Mouse (Mus musculus) heart, postnatal 4 days (tissue): Measurements from ENCODE around the gene Gse1. TPM values are rescaled to one million over a fixed set of nuclear protein-coding genes. Genes with fewer than 3 reads are reported as not detected.

ENCODE experiments used
- DNase-seq: peaks from one replicate; pipeline ENCODE4 v3.0.0; 2021
- total RNA-seq, 2 experiments: library from RNA; stranded (reverse); gene quantifications; 2 replicates each; pipeline ENCODE4 v1.2.3; 2021

The Gse1 gene
- total RNA-seq, 2 experiments from 2014 or later = 33.5 to 37.4 TPM

DNA sequence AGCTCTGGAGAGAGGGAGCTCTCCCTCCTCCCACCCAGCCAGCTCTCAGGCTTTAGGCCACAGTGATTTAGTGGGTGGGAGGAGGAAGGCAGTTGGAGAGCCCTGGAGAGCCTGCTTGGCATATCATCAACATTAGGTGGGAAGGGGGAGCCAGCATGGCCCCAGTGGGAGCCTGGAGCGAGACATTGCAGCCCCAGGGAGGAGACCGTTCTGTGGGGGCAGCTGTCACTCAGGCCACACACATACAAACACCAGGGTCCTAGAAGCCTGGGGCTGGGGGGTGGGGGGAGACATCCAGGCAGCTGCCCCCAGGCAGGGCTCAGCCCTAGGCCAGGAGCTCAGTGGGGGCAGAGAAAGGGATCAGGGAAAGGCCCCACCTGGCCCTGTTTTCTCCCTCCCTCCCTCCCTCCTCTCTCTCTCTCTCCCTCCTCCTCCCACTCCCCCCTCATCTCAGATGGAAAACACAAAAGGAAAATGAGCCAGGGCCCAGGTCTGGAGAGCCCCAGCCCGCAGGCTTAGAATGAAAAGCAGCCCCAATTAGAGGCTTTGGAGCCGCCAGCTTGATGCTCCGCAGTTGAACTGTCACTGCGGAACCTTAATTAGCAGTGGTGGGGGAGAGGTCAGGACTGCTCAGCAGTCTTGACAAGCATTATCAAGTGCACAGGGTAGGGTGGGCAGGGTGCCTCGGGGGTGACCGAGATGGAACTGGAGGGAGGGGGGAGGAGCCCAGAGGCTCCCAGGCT lies 197.1 kb downstream of the Gse1 start:
- DNase-seq = peak; percentile 36

DNA sequence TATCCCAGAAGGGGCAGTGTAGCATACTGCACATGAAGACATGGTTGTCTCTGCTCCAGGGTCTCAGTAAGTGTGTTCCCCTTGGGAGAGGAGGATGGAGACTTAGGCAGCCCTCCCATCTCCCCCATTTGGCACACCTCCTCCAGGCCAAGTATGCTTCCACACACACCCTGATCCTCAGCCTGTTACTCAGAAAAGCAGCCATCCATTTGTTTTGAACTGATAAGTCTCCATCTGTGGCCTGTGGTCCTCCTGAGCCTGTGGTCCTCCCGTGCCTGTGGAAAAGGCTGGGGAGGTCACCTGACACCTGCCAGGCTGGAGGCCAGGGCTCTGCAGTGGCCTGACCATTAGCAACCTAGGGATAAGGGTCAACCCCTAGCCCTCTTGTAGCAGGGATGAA lies 197.8 kb downstream of the Gse1 start:
- DNase-seq = no peak

DNA sequence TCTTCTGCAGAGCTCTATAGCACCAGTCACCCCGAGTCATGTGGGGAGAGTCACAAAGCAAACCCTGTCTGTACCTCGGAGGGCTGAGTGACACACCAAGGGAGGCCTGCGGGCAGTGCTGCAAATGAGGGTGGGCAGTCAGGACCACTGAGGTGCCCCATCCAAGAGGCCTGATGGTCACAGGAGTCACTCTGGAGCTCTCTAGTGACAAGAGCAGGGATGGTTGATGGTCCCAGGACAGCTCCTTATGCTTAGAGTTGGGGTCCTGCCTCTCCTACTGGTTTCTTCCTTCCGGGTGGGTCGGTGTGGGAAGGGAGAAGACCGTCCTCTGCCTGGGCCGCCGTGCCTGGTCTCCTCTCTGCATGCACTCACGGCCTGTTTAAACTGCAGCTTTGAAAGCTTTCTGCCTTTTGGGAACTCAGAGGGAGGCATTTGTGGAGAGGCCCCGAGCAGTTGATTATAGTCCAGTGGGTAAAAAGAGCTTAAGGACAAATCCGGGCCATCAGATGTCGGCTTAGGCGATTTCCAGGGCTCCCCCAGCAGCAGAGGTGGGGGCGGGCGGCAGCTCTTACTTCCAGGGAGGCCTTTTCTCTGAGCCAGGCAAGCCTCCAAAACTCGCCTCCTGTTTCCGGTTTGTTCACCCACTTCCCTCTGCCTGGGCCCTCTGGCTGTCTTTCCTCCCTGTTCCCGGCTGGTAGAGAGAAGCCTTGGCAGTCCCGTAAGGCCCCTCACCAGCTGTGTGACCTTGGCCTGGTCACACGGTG lies 198.5 kb downstream of the Gse1 start:
- peak; percentile 68 for DNase-seq

DNA sequence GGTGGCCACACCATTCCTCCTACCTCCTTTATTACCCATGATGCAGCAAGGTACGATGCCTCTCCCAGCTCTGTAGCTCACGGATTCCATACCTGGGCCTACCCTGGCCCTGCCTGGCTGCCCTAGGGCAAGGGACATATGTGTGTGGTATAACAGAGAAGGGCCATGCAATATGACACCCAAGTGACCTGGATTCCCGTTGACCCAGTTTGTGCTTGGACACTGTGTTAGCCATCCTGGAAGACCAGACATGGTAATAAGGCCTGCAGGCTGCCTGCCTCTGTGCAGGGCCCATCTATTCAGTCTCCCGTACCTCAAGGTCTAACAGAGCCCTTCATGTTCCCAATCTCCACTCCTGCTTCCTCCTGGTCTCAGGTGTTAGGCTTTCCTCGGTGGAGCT lies 200.2 kb downstream of the Gse1 start:
- no peak for DNase-seq

DNA sequence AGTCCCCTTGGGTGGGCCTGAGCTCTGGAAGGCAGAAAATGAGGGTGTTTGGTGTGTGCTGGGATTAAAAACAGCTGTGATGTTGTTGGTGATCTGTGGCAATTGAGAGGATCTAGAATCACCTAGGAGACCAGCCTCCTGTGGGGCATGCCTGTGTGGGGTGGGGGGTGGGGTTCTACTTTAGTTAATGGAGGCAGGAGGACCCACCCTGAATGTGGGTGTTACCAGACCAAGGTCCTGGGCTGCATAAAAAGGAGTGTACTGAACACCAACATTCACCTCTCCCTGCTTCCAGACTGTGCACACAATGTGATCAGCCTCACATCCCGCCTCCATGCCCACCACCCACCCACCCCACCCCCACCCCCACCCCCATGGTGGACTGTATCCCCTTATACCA lies 200.9 kb downstream of the Gse1 start:
- DNase-seq = no peak

DNA sequence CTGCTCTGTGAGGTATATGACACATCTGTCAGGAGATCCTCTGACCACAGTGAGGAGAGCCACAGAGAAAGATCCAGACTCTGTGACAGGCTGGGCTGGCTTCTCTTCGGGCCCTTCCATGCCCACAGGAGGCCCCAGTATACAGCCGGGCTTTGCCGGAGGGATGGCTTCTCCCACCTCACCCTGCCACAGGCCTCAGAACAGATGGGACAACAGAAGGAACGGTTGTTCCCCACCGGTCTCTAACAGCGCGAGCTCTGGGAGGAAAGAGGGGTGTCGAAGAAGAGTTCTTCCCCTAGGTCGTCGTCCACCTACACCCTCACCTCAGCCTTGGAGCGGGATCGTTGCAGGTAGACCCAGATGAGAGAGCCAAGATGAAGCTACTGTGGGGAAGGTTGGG lies 202.8 kb downstream of the Gse1 start:
- no peak for DNase-seq

DNA sequence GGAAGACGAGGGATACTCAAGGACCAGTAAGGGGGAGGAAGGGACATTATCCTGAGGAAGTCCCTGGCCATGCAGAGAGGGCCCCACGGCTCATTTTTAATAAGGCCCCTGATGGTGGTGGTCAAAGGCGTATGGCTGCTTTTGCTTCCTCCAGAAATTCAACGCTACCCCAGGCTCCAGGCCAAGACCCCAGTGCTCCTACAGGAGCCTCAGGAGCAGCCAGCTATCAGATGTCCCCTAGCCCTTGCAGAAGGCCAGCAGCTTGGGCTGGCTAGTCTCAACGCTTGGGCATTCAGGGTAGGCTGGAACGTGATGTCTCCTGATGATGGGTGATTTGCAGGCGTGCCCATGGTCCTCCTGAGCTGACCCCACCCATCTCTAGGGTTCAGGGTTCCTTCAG lies 204.2 kb downstream of the Gse1 start:
- no peak for DNase-seq

DNA sequence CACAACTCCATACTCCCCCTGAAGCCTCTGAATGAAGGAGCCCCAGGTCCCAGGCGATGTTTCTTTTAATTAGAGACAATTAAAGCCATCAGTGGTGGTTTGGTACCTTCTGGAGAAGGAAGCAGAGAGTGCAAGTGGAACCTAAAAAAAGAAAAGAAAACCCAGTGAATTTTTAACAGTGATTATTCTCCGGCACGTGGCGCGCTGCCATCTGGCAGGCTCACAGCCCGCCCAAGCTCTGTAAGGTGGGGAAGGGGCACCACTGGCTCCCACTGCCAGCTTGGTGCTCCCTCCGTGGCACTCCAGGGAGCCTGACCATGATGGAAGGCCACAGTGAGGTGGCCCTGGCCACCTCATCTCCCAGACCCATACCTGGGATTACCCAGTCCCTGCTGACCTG lies 204.9 kb downstream of the Gse1 start:
- DNase-seq = no peak

DNA sequence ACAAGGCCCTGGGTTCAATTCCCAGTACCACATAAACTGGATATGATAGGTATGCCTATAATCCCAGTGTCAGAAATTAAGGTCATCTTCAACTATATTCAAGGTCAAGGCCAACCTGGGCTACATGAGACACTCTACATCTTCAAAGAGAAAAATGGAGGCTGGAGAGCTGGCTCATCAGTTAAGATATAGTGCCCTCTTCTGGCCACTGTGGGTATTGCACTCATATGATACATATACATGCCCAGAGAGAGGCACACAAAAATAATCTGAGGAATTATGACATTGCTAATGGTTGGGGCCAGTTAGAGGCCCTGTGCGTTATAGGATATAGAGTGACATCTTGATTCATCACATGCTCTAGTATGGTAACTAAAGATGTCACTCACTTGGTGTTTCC lies 205.5 kb downstream of the Gse1 start:
- no peak for DNase-seq

DNA sequence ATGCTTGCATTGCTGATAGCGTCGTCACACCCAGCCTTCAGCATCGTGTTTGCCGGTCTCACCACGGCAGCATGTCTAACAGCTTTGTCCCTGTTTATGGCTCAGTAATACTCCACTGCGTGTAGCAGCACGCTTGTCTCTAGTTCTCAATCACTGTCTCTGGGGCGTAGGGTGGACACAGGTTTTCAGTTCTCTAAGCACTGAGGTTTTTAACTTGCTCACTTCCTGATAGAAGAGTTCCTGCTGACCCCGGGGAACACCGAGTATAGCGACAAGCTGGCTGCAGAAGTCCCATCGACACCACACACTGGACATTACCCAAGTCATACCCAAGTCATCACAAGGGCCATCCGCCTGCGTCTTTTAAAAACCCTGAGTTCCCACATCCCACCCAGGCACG lies 207.5 kb downstream of the Gse1 start:
- DNase-seq = no peak

DNA sequence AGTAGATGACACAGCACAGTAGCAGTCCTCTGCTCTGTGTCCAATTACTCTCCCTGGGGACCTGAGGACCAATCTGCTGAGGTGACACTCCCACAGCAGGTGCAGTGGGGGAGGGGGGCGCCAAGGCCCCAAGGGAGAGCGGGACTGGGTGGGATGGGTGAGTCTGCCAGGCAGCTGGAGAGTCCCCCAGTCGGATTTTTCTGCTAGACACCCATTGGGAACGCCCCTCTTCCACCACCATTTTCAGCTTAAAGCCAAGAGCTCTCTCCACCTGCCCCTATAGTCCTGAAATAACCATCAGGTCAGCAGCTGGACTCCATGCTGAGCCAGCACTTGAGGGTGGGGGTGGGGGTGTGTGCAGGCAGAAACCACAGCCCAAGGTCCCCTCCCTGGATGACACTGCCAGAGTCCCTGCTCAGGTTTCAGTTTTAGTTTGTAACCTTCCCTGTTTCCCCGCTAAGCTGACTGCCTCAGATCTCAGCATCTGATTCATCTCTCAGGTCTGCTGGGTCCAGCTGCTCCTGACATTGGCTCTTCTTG lies 208.3 kb downstream of the Gse1 start:
- DNase-seq = no peak

DNA sequence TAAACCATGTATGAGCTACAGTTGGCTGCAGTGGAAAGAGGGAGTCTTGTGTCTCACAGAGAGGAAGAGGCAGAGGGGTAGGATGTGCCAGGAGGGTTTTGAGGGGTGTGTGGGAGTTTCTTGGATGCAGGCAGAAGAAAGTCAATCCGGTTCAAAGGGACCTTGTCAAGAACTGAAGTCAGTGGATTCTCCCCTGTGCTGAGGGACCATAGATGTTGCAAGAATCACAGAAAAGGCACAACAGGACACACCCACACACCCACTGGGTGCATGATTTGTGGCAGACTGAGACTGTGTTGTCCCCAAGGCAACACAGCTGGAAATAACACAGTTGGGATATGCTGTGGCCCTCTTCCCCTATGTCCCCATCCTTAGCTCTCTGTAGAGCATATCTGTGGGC lies 209.0 kb downstream of the Gse1 start:
- no peak for DNase-seq

DNA sequence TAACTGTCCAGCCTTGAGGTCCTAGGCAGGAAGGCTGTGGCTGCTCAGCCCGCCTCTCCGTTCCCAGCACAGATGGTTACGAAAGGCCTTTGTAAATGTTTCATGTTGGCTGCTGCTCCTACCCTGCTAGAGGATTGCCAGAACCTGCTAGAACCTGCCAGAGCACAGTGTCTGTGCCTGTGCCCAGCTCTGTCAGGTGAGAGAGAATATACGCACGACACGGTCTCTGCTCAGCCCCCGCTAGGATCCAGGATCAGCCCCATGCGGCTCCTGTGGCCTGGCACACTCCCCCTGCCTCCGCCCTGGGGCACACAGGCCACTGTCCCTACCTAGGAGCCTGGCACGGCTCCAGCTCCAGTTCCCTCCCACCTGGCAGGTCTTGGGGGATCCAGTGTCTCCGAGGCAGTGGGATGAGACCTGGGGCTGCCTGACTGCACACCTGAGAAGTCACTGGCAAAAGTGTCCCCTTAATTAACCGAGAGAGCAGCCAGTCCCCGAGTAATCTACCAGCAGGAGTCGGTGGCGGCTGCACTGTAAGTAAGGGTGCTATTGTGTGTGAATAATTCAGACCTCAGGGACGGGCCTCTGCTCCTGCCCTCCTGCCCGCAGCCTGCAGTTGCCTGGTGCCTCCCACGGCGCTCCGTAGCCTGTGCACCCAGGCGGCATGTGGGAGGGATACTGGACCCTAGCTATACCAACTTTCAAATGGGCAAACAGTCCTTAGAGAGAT lies 209.6 kb downstream of the Gse1 start:
- no peak for DNase-seq

DNA sequence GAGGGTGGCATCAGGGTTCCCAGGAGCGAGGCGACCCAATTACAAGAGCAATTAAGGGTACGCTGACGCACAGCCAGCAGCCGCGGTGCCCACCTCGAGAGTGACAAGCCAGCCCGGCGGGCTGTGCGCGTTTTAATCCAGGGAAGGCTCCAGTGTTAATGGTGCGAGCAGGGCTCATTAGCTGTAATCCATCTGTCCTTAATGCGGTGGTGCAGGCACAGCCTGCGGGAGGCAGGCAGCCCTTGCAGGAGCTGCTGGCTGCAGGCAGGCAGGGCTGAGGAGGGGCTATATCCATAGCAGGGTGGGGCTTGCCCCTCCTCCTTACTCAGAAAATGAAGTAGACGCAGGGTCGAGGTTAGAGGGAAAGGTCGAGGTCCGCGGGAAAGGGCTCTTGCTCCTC lies 211.1 kb downstream of the Gse1 start:
- no peak for DNase-seq

DNA sequence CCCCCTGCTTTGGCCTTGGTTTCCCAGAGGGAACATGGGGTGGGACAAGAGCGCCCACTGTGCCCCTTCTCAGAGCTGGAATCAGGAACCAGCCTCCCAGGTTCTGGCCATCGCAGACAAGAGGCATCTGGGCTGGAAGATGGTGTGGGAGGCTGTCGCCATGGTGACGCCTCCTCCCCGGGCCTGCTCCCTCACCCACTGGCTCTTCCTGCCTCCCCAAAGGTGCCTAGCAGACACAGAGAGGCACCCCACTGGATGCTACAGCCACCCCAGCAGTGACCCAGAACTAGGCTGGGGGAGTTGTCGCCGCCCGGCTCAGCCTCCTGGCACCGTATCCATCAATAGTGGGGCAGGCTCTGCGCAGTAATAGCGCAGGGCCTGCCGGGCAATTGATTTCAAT lies 212.5 kb downstream of the Gse1 start:
- no peak for DNase-seq

DNA sequence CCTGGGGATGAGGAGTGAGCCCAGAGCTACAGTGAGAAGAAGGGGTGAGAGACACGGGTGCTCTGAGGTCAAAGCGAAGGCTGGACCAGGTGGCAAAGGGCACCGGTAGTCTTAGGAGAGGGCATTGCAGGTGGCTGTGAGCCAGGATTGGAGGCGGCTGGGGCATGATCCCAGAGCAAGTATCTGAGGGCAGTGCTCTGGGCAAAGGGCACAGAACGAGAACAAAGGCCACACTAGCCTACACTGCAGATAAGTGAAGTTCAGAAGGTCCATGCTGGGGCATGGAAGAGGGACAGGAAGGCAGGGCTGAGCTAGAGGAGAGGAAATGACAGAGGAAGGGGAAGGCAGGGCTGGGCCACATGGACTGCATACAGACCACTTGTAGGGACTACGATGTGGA lies 213.4 kb downstream of the Gse1 start:
- no peak for DNase-seq

DNA sequence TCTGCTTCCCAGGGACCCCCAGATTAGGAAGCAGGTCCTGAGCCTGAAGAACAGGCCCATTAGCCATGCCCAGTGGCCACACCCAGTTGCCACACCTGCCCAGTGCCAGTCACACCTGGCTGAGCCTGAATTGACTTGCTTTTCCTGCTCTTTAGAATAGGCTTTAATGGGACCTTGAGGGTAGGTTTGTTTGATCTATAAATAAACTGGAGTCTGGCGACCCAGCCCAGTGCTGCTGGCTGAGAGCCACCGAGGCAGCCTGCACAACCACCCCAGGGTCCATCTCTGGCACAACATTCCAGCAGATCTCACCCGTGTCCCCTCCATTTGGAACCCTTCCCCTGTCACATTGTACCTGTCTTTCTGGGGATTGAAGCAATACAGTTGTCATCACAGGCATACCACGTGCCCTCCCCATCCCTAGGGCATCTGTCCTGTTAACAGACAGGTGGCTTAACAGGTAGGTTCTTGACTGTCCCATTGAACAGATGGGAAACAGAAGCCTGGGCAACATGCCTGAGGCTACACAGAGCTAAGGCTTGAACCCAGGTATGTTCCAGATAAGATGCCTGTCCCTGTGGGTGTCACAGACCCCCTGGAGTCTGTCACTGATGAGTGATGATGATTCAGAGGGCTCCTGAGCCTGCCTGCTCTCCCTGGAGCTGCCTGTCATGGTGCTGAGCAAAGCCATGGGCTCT lies 214.2 kb downstream of the Gse1 start:
- no peak for DNase-seq

DNA sequence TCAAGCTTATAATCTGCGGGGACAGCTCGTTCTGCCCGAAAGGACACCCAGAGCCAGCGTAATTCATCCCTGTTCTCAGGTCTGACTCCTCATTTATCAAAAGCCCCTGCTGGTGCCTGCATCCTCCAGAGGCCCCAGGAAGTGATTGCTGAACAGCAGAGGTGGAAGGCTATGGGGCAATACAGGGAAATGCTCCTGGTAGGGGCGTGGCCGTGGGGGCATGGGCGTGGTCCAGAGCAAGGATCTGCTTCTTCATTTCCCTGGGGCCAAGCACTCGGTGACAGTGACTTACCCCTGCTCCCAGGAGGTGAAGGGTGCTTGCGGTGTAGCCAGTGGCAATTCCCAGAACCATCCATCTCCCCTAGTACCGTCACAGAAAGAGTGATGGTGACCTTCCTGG lies 217.0 kb downstream of the Gse1 start:
- DNase-seq = no peak

DNA sequence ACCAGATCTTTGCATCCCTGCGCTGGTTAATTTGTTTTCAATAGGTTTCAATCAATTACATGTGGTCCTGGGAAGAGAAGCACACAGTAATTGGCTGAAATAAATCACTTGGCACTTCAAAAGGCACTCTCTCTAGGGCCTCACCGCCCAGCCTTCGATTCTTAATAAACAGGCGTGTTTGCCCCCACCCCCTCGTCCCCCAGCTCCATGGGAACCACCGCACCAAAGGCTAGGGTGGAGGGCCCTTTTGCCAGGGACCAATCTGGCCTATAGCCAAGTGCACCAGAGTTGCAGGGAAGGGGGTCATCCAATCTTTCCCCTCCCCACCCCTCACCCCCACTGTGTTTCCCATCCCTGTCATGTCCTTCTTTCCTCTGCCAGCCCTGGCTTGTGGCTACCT lies 219.9 kb downstream of the Gse1 start:
- DNase-seq = no peak

DNA sequence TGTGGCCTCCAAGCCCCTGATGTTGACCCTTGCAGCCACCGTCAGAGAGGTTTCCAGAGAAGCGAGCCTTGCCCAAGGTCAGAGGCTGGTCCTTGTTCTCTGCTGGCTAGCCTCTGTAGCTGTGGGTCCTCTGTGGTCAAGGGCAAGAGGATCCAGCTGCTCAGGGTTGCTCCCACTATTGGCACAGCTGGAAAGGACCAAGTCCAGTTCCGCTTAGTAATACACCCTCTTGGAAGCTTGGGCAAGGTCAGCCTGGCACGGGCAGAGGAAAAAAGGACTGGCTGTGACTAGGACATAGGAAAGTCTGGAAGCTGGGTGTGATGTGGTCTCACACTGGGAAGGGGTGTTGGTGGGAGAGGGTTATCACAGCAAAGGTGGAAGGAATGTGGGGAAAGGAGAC lies 220.9 kb downstream of the Gse1 start:
- DNase-seq = no peak

DNA sequence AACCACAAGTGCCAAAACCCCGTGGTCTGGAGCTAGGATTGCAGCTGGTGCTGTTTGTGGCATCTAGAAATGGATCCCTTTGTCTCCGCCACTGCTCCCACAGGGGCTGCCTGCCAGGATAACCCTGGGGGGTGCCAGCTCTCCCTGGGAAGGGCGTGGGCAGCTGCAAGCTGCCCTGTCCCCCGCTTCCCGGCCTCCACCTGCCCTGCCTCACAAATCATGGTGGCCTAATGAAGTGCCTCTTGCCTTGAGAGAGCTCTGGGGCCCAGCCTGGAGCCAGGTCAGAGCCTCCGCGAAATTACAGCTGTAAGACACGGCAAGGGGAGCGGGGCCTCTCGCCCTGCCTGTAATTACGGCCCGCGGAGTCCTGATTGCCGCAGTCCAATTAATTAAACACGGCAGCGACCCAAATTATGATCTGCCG lies 221.4 kb downstream of the Gse1 start:
- DNase-seq = no peak

DNA sequence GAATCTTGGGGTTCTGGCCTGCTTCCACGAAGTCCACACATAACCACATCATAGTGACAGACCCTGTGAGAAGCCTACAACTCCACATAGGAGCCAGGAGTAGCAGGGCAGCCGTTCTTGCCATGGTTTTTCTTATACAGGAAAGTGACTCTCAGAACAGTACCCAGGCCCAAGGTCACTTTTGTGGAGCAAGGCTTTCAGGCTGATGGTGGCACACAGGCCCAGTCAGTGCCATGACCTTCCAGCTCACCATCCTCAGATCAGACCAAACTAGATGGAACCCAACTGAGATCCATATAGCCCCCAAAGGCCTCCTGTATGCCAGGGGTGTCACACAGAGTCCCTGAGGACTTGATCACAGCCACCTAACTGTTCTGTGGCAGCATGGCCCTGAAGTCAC lies 223.9 kb downstream of the Gse1 start:
- DNase-seq = no peak

DNA sequence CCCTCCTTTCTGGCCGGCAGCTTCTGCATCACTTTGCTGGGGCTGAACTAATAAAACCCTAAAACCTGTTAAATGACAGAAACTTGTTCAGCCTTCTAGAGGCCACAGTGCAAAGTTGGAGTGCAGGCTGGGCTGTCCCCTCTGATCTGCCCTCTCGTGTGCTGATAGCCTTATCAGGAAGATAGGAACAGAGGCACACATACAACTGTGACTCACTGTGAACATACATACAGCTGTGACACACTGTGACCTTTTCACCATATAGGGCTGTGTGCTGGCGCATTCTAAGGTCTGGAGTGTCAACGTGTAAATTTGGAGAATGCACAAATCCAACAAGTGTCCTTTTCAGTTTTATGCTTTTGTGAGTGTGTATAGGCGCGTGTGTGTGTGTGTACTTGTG lies 226.1 kb downstream of the Gse1 start:
- DNase-seq = no peak
